Mouse (Mus musculus): ENCODE results near the gene Slc22a14.

GRCm38 (mm10) chr9:119167608-119168007 is 197.7 kb downstream of the Slc22a14 start:
- TF ChIP-seq CTCF (IDR thresholded peaks at IDR 0.05; ENCODE audit: insufficient read depth, low read depth, low read length) (no peak), POLR2A (IDR thresholded peaks at IDR 0.05; ENCODE audit: insufficient read depth, low read depth, low read length) (no peak)
